Mouse (Mus musculus) forebrain, embryonic 14.5 days (tissue): Measurements from ENCODE around the gene Prpf8. TPM values are rescaled to one million over a fixed set of nuclear protein-coding genes. Genes with fewer than 3 reads are reported as not detected.
A peak's percentile ranks its signal among the peaks of the same experiment; 100 is the strongest.

ENCODE experiments used
- ATAC-seq: fragments of 200-750 bp; cut with Nextera tagmentation; 2 replicates; pipeline ENCODE4 v1.8.0; 2017; ENCODE audit warnings: mild to moderate bottlenecking, moderate library complexity
- DNase-seq: peaks from one replicate; pipeline ENCODE4 v3.0.0-alpha.2; 2015; ENCODE audit warnings: low spot score
- H3K27ac ChIP-seq: fragments of 300-500 bp; sonication (generic); 2 replicates; pipeline ENCODE4 v1.5.1; 2014; ENCODE audit warnings: low read depth, mild to moderate bottlenecking, control low read depth, low read length, moderate library complexity
- H3K27me3 ChIP-seq: fragments of 300-500 bp; sonication (generic); replicated peaks from 2 replicates; pipeline ENCODE4 v1.6.1; 2014; ENCODE audit warnings: low read length, control low read depth, mixed read lengths; ENCODE audit not compliant: control insufficient read depth, insufficient read depth
- H3K36me3 ChIP-seq: fragments of 300-500 bp; sonication (generic); 2 replicates; pipeline ENCODE4 v1.6.1; 2014; ENCODE audit warnings: low read length, control low read depth; ENCODE audit not compliant: control insufficient read depth, insufficient read depth
- H3K4me1 ChIP-seq: fragments of 300-500 bp; sonication (generic); 2 replicates; pipeline ENCODE4 v1.6.1; 2014; ENCODE audit warnings: antibody characterized with exemption, low read length, control low read depth; ENCODE audit not compliant: control insufficient read depth, insufficient read depth
- H3K4me2 ChIP-seq: fragments of 300-500 bp; sonication (generic); 2 replicates; pipeline ENCODE4 v1.6.1; 2014; ENCODE audit warnings: mild to moderate bottlenecking, control low read depth, low read length
- H3K4me3 ChIP-seq: fragments of 300-500 bp; sonication (generic); 2 replicates; pipeline ENCODE4 v1.5.1; 2014; ENCODE audit warnings: low read depth, low read length, control low read depth
- H3K9ac ChIP-seq: fragments of 300-500 bp; sonication (generic); 2 replicates; pipeline ENCODE4 v1.6.1; 2014; ENCODE audit warnings: mild to moderate bottlenecking, low read length, control low read depth, moderate library complexity
- H3K9me3 ChIP-seq: fragments of 300-500 bp; sonication (generic); replicated peaks from 2 replicates; pipeline ENCODE4 v1.6.1; 2016; ENCODE audit warnings: low read length, control low read depth, mixed read lengths; ENCODE audit not compliant: control insufficient read depth
- WGBS: fragments of 180-500 bp; shearing (Covaris S2); extraction: QIAGEN DNeasy Blood & Tissue Kit; methylation state at CpG from one replicate; pipeline ENCODE4 v1.1.7; 2014; 5-methylcytosine and 5-hydroxymethylcytosine counted together
- polyA plus RNA-seq: library from polyadenylated mRNA; unstranded; fragments of >200 nt; fragmentation: Nextera tagmentation; extraction: Ambion mirVana; gene quantifications from 2 replicates; pipeline ENCODE4 v1.2.1, GENCODE M21; 2014

Prpf8 gene
- polyA plus RNA-seq, 1 experiment from 2014 or later, result 67.0 TPM

GRCm38 (mm10) chr11:75521609-75522008 lies 35.0 kb downstream of the Prpf8 start:
- H3K9ac ChIP-seq, result no peak overlapping the region
- H3K4me2 ChIP-seq, result no peak overlapping the region
- no peaks in the 10 kb centered on the region for H3K4me1 ChIP-seq
- no peak overlapping the region for H3K4me3 ChIP-seq
- no peak for DNase-seq
- no peaks in the 10 kb centered on the region for H3K9me3 ChIP-seq
- H3K27ac ChIP-seq, result no peak overlapping the region
- H3K27me3 ChIP-seq, result no peaks in the 10 kb centered on the region
- ATAC-seq, result no peak
- H3K36me3 ChIP-seq, result no peaks in the 10 kb centered on the region
- 89% methylated on average over 4 of the region's 4 CpGs for WGBS

- H3K27me3 ChIP-seq, result no peaks in the 10 kb centered on the region
- no peaks in the 10 kb centered on the region for H3K4me1 ChIP-seq
- no peaks in the 10 kb centered on the region for H3K9me3 ChIP-seq
- no peak for DNase-seq
- no peak overlapping the region for H3K4me2 ChIP-seq
- H3K27ac ChIP-seq, result no peak overlapping the region
- H3K36me3 ChIP-seq, result no peaks in the 10 kb centered on the region
- no peak for ATAC-seq
- no peak overlapping the region for H3K4me3 ChIP-seq
- H3K9ac ChIP-seq, result no peak overlapping the region
- 92% methylated on average over 2 of the region's 2 CpGs for WGBS
Observed at GRCm38 (mm10) chr11:75522793-75523192, 36.2 kb downstream of the Prpf8 start.

GRCm38 (mm10) chr11:75525531-75526125 lies 39.0 kb downstream of the Prpf8 start:
- Histone ChIP-seq H3K27ac (no peak overlapping the region), H3K36me3 (no peaks in the 10 kb centered on the region), H3K9ac (no peak overlapping the region), H3K9me3 (no peaks in the 10 kb centered on the region), H3K4me3 (no peak overlapping the region), H3K4me1 (no peaks in the 10 kb centered on the region), H3K4me2 (no peak overlapping the region), H3K27me3 (no peaks in the 10 kb centered on the region)
- 85% methylated on average over 15 of the region's 15 CpGs for WGBS
- ATAC-seq (no peak), DNase-seq (no peak)

- Histone ChIP-seq H3K4me3 (no peak overlapping the region), H3K36me3 (no peaks in the 10 kb centered on the region), H3K4me1 (no peaks in the 10 kb centered on the region), H3K27ac (no peak overlapping the region), H3K4me2 (no peak overlapping the region), H3K27me3 (no peaks in the 10 kb centered on the region), H3K9me3 (no peaks in the 10 kb centered on the region), H3K9ac (no peak overlapping the region)
- WGBS, result 88% methylated on average over 6 of the region's 6 CpGs
- no peak for DNase-seq
- no peak for ATAC-seq
Observed at GRCm38 (mm10) chr11:75526943-75527342, 40.3 kb downstream of the Prpf8 start.

GRCm38 (mm10) chr11:75529771-75530170 lies 43.2 kb downstream of the Prpf8 start:
- ATAC-seq, result no peak
- no peak for DNase-seq
- H3K27ac ChIP-seq, result no peak overlapping the region
- no peak overlapping the region for H3K4me2 ChIP-seq
- no peaks in the 10 kb centered on the region for H3K9me3 ChIP-seq
- no peak overlapping the region for H3K9ac ChIP-seq
- peaks cover 10% of the 10 kb centered on the region; the same call in 1 of the 2 replicates for H3K4me1 ChIP-seq
- WGBS, result 47% methylated on average over 4 of the region's 4 CpGs
- no peaks in the 10 kb centered on the region for H3K27me3 ChIP-seq
- H3K36me3 ChIP-seq, result no peaks in the 10 kb centered on the region
- H3K4me3 ChIP-seq, result no peak overlapping the region

- no peaks in the 10 kb centered on the region for H3K9me3 ChIP-seq
- peak; percentile 95 for DNase-seq
- H3K27me3 ChIP-seq, result no peaks in the 10 kb centered on the region
- H3K4me1 ChIP-seq, result peaks cover 10% of the 10 kb centered on the region; the same call in 1 of the 2 replicates
- peak; percentile 56 for ATAC-seq
- H3K9ac ChIP-seq, result peak overlapping the region; percentile 95
- no peaks in the 10 kb centered on the region for H3K36me3 ChIP-seq
- H3K27ac ChIP-seq, result peak overlapping the region; percentile 93; the same call in 1 of the 2 replicates
- peak overlapping the region; percentile 98 for H3K4me2 ChIP-seq
- under 1% methylated on average over 10 of the region's 10 CpGs for WGBS
- peak overlapping the region; percentile 76 for H3K4me3 ChIP-seq
Observed at GRCm38 (mm10) chr11:75530325-75530724, 43.7 kb downstream of the Prpf8 start.

- peak overlapping the region; percentile 98 for H3K4me2 ChIP-seq
- H3K4me1 ChIP-seq, result peaks cover 10% of the 10 kb centered on the region; the same call in 1 of the 2 replicates
- H3K27ac ChIP-seq, result peak overlapping the region; percentile 93
- peak; percentile 37 for DNase-seq
- ATAC-seq, result peak; percentile 35
- H3K9me3 ChIP-seq, result no peaks in the 10 kb centered on the region
- under 1% methylated on average over 28 of the region's 31 CpGs for WGBS
- H3K27me3 ChIP-seq, result no peaks in the 10 kb centered on the region
- H3K4me3 ChIP-seq, result peak overlapping the region; percentile 76
- peak overlapping the region; percentile 95 for H3K9ac ChIP-seq
- no peaks in the 10 kb centered on the region for H3K36me3 ChIP-seq
Observed at GRCm38 (mm10) chr11:75530845-75531373, 44.3 kb downstream of the Prpf8 start.

GRCm38 (mm10) chr11:75531469-75532242 lies 45.0 kb downstream of the Prpf8 start, which contains the start of gene Slc43a2:
Slc43a2 (plus strand) TSS chr11:75531694.
- DNase-seq (peak; percentile 99), ATAC-seq (peak; percentile 96)
- Histone ChIP-seq H3K4me3 (peak within 1 kb of the TSS; percentile 76), H3K27me3 (no peaks in the 10 kb centered on the region), H3K4me1 (peaks cover 10% of the 10 kb centered on the region; the same call in 1 of the 2 replicates), H3K36me3 (no peaks in the 10 kb centered on the region), H3K27ac (peak within 1 kb of the TSS; percentile 93), H3K9ac (peak within 1 kb of the TSS; percentile 95), H3K4me2 (peak within 1 kb of the TSS; percentile 98), H3K9me3 (no peaks in the 10 kb centered on the region)
- WGBS, result under 1% methylated on average over 61 of the region's 62 CpGs
